Mouse (Mus musculus) CD4-positive naive resting alpha-beta T cell, adult 76 days (primary cell): Measurements from ENCODE around the gene Soat1. TPM values are rescaled to one million over a fixed set of nuclear protein-coding genes. Genes with fewer than 3 reads are reported as not detected.

Experiments
- total RNA-seq: library from RNA; stranded (reverse); gene quantifications from one replicate; pipeline ENCODE4 v1.2.4, GENCODE M21; 2023

Gene Soat1
- 31.6 TPM for total RNA-seq

GRCm38 (mm10) chr1:156473961-156474503 lies at the start of gene Soat1:
Gene Soat1, minus strand, starts transcription at chr1:156474331.

GRCm38 (mm10) chr1:156523842-156524241 lies 49.7 kb upstream of the Soat1 start, which contains the start of gene Gm10031:
Gene Gm10031, plus strand, starts transcription at chr1:156524012.

GRCm38 (mm10) chr1:156420671-156421297 lies 53.3 kb downstream of the Soat1 start, which contains the start of gene Axdnd1:
Gene Axdnd1, minus strand, starts transcription at chr1:156421159.

Other genes starting within 250 kb of the Soat1 start
- not detected for gene Tdrd5, start 170.7 kb downstream of the Soat1 start, total RNA-seq
- not detected for gene Nphs2, start 163.6 kb downstream of the Soat1 start, total RNA-seq
- gene Gm2000, start 108.3 kb downstream of the Soat1 start, total RNA-seq: 1,431 TPM
- gene Axdnd1, start 53.2 kb downstream of the Soat1 start, total RNA-seq: not detected
- 22.2 TPM for gene Gm10031, start 49.7 kb upstream of the Soat1 start, total RNA-seq
- gene Abl2, start 84.5 kb upstream of the Soat1 start, total RNA-seq: 76.1 TPM
- gene Tor3a, start 200.0 kb upstream of the Soat1 start, total RNA-seq: 10.1 TPM
- gene Fam20b, start 244.8 kb upstream of the Soat1 start, total RNA-seq: 16.5 TPM